Mouse (Mus musculus): ENCODE measurements at regions not wholly inside any gene's neighbourhood (a gene's known extent, or its start where the extent isn't known, plus 50 kb on each side); places are given as distances from the start of the nearest gene placed in this dataset.

DNA sequence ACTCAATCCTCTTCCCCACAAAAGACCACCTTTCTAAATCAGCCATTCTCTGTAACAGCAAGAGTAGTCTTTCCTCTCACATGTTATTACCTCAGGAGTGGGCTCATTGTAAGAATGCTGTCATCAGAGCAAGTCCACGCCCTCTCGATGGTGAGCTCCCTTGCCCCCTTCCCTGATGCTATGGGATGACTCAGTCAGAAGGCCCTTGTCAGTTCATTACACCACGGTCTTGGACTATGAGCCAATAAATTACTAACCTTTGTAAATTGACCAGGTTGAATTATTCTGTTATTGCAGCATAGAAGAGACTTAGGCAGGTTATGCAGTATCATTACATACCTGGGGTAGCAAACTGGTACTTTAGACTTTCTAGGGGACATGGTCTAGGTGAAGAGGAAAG, 237.4 kb upstream of the Klf4 start:
- Histone ChIP-seq H3K27ac (no peak overlapping the region), H3K36me3 (no peaks in the 10 kb centered on the region), H3K4me1 (no peaks in the 10 kb centered on the region), H3K4me3 (no peak overlapping the region), H3K9me3 (replicated peaks) (no peaks in the 10 kb centered on the region), H3K27me3 (ENCODE audit: low read depth, poor library complexity, severe bottlenecking) (no peaks in the 10 kb centered on the region)
- WGBS, result 89% methylated on average over 3 of the region's 3 CpGs
- no peak for DNase-seq (ENCODE audit: low spot score)

DNA sequence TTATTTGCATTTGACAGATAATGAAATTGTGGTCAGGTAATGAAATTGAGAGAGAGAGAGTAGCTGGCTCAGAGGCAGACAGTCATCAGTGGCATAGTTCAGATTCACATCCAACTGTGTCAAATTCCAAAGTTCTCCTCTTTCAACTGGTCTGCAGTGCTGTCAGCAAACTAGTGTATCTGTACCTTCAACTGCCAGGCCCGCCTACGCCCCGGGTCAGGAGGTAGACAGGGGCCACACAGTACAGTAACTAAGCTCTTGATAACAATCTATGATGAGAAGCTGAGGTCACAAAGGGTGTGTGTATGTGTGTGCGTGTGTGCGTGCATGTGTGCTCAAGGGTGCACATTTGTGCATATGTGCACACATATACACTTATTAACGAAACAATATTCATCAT, 236.1 kb upstream of the Klf4 start:
- H3K27ac ChIP-seq, result no peak overlapping the region
- H3K9me3 ChIP-seq (replicated peaks), result no peaks in the 10 kb centered on the region
- H3K36me3 ChIP-seq, result no peaks in the 10 kb centered on the region
- DNase-seq (ENCODE audit: low spot score), result no peak
- no peaks in the 10 kb centered on the region for H3K27me3 ChIP-seq (ENCODE audit: low read depth, poor library complexity, severe bottlenecking)
- no peaks in the 10 kb centered on the region for H3K4me1 ChIP-seq
- no peak overlapping the region for H3K4me3 ChIP-seq
- WGBS, result 93% methylated on average over 6 of the region's 6 CpGs

DNA sequence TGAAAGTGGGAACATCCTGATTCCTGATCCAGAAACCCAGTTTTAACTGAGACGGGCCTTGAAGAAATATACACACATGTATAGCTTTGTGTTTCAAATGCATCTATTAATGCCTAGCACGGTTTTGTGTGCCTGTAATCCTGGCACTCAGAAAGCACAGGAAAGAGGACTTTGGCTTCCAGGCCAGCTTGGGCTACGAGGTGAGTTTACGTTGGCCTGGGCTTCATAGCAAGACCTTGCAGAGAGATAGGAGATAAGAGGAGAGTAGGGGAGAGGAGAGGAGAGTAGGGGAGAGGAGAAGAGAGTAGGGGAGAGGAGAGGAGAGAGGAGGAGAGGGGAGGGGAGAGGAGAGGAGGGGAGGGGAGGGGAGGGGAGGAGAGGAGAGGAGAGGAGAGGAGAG, 234.9 kb upstream of the Klf4 start:
- H3K4me1 ChIP-seq, result no peaks in the 10 kb centered on the region
- H3K36me3 ChIP-seq, result no peaks in the 10 kb centered on the region
- WGBS, result 84% methylated on average over 4 of the region's 4 CpGs

DNA sequence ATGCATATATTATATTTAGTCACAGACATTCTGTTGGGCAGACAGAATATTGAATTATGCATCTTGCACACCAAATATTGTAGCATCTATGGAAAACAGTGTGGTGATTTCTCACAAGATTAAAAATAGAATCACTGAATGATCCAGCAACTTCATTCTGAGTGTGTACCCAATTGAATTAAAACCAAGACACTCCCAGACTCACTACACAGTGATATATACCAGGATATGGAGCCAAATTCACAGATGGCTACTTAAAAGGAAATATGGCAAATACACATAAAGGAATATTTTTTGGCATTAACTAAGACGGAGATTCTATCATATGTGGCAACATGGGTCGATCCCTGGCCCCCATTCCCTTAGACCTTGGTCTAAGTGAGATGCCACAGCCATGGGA, 233.5 kb upstream of the Klf4 start:
- Histone ChIP-seq H3K9me3 (replicated peaks) (no peaks in the 10 kb centered on the region), H3K36me3 (no peaks in the 10 kb centered on the region), H3K27ac (no peak overlapping the region), H3K4me1 (no peaks in the 10 kb centered on the region), H3K27me3 (ENCODE audit: low read depth, poor library complexity, severe bottlenecking) (no peaks in the 10 kb centered on the region), H3K4me3 (no peak overlapping the region)
- 91% methylated on average over 2 of the region's 2 CpGs for WGBS
- no peak for DNase-seq (ENCODE audit: low spot score)

More for the DNA sequence above, 234.9 kb upstream of the Klf4 start:
- DNase-seq (ENCODE audit: low spot score), result no peak
- Histone ChIP-seq H3K4me3 (no peak overlapping the region), H3K27ac (no peak overlapping the region), H3K9me3 (replicated peaks) (no peaks in the 10 kb centered on the region), H3K27me3 (ENCODE audit: low read depth, poor library complexity, severe bottlenecking) (no peaks in the 10 kb centered on the region)

DNA sequence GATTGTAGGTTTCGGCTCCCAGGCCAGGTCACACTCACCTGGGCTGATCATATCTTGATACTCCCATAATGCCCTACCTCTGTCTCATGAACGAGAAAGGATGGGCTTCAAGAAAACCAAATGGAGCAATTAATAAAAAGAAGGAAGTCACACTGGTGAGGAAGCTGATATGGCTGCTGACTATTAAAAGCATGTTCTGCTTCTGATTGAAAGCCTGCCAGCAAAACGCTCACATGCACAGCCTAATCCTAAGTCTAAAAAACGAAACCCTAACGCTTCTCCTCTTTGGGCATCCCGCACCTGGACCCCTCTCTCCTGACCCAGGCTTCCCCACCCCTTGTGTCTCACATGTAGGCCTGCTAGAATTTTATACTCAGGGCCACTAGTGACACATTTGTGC, 230.8 kb upstream of the Klf4 start:
- Histone ChIP-seq H3K27me3 (ENCODE audit: low read depth, poor library complexity, severe bottlenecking) (no peaks in the 10 kb centered on the region), H3K27ac (no peak overlapping the region), H3K9me3 (replicated peaks) (no peaks in the 10 kb centered on the region), H3K4me1 (no peaks in the 10 kb centered on the region), H3K36me3 (no peaks in the 10 kb centered on the region), H3K4me3 (no peak overlapping the region)
- WGBS, result 90% methylated on average over 6 of the region's 6 CpGs
- no peak for DNase-seq (ENCODE audit: low spot score)

DNA sequence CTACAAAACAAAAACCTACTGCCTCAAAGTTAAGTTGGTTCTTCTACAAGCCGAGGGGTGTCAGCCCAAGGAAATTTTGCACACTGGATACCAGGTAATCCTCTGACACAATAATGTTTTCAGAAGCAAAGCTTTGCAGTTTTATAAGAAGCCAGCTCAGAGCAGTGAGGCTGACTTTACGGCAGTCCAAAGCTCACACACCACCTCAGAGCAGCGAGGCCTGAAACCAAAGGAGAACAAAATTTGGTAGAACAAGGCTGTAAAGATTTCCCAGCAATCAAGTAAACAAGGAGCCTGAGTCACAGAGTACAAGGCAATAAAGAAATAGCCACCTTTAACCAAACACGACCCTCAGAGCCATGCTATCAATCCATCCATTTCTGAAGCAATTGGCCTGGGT, 230.1 kb upstream of the Klf4 start:
- DNase-seq (ENCODE audit: low spot score), result no peak
- no peaks in the 10 kb centered on the region for H3K36me3 ChIP-seq
- WGBS, result 52% methylated on average over 4 of the region's 4 CpGs
- no peak overlapping the region for H3K4me3 ChIP-seq
- H3K27ac ChIP-seq, result no peak overlapping the region
- no peaks in the 10 kb centered on the region for H3K9me3 ChIP-seq (replicated peaks)
- H3K4me1 ChIP-seq, result no peaks in the 10 kb centered on the region
- no peaks in the 10 kb centered on the region for H3K27me3 ChIP-seq (ENCODE audit: low read depth, poor library complexity, severe bottlenecking)

DNA sequence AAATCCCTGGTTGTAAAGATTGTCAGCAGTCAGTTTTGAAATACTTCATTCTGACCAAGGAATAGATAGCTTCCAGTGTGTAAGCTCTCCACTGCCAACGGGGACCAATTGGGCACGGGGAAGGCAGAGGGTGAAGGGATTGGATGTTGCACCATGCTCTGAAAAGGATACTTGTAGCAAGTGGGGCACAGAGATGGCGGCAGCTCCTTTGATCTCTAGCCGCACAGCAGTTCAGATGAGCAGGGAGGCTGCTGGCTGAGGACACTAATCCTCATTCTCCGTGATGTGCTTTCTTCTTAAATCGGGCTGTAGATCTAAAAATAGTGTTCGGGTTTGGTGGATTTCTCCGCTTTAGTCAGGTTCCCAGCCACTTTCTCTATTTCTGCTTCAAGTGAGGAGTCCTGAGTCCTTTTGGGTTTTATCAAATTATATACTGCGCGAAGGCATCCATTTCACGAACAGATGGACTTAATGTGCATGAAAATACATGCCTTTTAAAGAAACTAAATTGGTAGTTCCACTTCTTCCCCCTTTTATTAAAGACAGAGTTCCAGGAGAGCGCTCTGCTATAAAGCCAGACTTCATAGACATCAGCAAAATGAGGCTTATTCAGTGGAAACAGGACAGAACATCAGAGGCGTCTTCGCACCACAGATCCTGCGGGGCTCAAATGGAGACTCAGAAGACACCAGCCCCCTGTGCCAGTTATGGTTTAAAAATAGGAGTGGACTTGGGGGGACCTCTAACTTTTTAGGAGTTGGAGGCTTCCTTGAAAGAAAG, 225.1 kb upstream of the Klf4 start:
- Histone ChIP-seq H3K9me3 (replicated peaks) (no peaks in the 10 kb centered on the region), H3K4me1 (no peaks in the 10 kb centered on the region), H3K36me3 (no peaks in the 10 kb centered on the region), H3K27me3 (ENCODE audit: low read depth, poor library complexity, severe bottlenecking) (no peaks in the 10 kb centered on the region), H3K27ac (no peak overlapping the region), H3K4me3 (no peak overlapping the region)
- WGBS, result 66% methylated on average over 15 of the region's 15 CpGs
- DNase-seq (ENCODE audit: low spot score), result no peak

DNA sequence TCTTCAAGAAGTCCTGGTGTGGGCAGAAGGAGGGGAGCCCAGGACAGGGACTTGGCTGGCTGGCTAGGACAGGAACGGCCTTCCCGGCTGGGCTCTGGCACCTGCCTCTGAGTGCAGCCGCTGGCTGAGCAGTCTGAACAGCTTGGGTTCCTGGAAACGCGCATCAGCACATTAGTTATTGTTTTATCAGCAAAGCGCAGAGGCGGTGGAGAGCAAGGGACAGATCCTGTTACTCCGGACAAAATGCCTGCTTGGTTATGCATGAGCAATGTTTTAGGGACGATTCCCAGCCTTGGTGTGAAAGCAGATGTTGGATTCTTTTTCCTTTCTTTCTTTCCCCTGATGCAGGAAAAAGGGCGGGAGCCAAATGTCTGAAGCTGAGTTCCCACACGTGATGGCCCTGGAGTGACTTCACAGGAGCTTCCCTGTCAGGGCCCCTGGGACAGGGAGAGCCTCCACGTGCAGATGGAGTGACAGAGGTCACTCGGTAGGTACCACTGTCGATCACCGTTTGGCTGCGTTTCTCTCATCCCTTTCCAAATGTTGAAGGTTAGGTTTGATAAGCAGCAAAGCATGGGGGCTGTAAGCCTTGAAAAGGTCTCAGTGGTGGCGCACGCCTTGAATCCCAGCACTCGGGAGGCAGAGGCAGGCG, 217.8 kb upstream of the Klf4 start:
- Histone ChIP-seq H3K27ac (no peak overlapping the region), H3K4me1 (no peaks in the 10 kb centered on the region), H3K9me3 (replicated peaks) (no peaks in the 10 kb centered on the region), H3K27me3 (ENCODE audit: low read depth, poor library complexity, severe bottlenecking) (no peaks in the 10 kb centered on the region), H3K4me3 (no peak overlapping the region), H3K36me3 (no peaks in the 10 kb centered on the region)
- no peak for DNase-seq (ENCODE audit: low spot score)
- 83% methylated on average over 20 of the region's 20 CpGs for WGBS

DNA sequence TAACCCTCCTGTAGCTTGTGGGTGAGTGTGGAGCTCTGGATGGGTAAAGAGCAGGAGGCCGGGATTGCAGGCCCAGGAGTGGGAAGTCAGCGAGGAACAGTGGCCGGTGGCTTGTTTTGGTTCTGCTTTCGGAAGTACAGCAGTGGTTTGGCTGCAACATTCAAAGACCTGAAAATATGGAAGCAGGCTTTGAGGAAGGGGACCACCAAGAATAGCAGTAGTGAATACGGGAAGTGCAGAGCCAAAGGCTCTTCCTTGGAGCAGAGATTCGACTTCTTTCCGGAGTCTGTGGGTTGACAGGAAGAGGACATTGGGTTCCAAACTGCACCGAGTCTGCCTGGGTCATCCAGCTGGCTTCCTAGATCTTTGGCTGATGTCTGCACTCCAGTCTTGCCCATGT, 209.1 kb upstream of the Klf4 start:
- 86% methylated on average over 8 of the region's 8 CpGs for WGBS
- no peak overlapping the region for H3K27ac ChIP-seq
- no peaks in the 10 kb centered on the region for H3K27me3 ChIP-seq (ENCODE audit: low read depth, poor library complexity, severe bottlenecking)
- DNase-seq (ENCODE audit: low spot score), result no peak
- no peak overlapping the region for H3K4me3 ChIP-seq
- no peaks in the 10 kb centered on the region for H3K4me1 ChIP-seq
- H3K36me3 ChIP-seq, result no peaks in the 10 kb centered on the region
- no peaks in the 10 kb centered on the region for H3K9me3 ChIP-seq (replicated peaks)

DNA sequence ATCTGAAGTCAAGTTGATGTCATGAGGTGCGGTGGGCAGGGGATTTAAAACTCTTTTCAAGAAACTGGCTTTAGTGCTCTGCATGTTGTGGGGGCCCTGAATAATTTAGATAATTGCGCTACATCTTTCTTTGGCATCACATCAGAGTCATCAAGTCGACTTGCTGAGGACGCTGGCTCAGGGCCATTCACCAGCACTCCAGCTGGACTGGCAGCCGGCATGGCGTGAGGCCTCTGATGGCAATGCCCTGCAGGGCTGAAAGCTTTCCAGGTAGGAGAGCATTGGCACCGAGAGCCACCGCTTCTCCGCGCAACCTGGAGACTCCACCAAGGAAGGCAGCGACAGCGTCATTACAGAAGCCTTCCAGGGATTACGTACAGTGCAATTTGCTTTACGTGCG, 207.8 kb upstream of the Klf4 start:
- Histone ChIP-seq H3K27ac (no peak overlapping the region), H3K9me3 (replicated peaks) (no peaks in the 10 kb centered on the region)
- 70% methylated on average over 15 of the region's 15 CpGs for WGBS

DNA sequence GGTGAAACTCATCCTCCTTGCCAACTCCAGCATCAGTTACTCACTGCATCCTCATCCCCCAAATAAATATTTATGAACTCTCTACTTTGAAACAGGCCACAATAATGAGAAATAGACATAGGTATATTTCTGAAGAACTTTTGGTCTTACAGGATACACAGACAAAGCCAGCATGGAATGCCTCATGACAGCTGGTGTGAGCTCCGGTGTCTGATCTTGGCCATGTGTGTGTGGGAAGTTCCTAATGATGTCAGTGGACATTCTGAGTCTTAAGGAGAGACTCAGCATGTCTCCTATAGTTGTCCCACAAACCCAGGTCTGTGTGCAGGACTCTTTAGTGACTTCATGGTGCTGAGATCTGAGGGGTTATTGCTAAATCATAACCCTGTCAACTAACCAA, 206.4 kb upstream of the Klf4 start:
- Histone ChIP-seq H3K27ac (no peak overlapping the region), H3K36me3 (no peaks in the 10 kb centered on the region), H3K4me3 (no peak overlapping the region), H3K4me1 (no peaks in the 10 kb centered on the region), H3K27me3 (ENCODE audit: low read depth, poor library complexity, severe bottlenecking) (no peaks in the 10 kb centered on the region), H3K9me3 (replicated peaks) (no peaks in the 10 kb centered on the region)
- WGBS, result 88% methylated on average over 1 of the region's 1 CpGs
- no peak for DNase-seq (ENCODE audit: low spot score)

More for the DNA sequence above, 207.8 kb upstream of the Klf4 start:
- Histone ChIP-seq H3K4me1 (no peaks in the 10 kb centered on the region), H3K27me3 (ENCODE audit: low read depth, poor library complexity, severe bottlenecking) (no peaks in the 10 kb centered on the region), H3K36me3 (no peaks in the 10 kb centered on the region), H3K4me3 (no peak overlapping the region)
- DNase-seq (ENCODE audit: low spot score), result no peak

DNA sequence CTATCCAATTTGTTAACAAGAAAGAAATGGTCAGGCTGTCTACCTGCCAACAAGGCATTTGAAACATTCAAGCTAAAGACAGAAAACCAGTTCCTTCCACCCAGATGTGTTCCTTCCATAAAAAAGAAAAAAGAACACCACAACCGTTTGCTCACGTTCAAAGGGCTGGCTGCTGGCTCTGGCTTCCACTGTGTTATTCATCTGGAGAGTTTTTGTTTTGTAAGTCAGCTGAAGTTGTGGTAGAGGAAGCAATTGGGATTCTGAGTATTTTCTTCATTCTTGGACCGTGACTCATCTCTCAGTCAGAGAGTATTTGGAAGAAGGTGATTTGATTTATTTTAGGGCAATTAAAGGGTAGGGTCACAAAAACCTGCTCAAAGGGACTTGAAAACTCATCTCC, 203.2 kb upstream of the Klf4 start:
- Histone ChIP-seq H3K27me3 (ENCODE audit: low read depth, poor library complexity, severe bottlenecking) (no peaks in the 10 kb centered on the region), H3K9me3 (replicated peaks) (no peaks in the 10 kb centered on the region), H3K36me3 (no peaks in the 10 kb centered on the region), H3K4me3 (no peak overlapping the region), H3K4me1 (no peaks in the 10 kb centered on the region), H3K27ac (no peak overlapping the region)
- no peak for DNase-seq (ENCODE audit: low spot score)
- WGBS, result 63% methylated on average over 3 of the region's 3 CpGs

DNA sequence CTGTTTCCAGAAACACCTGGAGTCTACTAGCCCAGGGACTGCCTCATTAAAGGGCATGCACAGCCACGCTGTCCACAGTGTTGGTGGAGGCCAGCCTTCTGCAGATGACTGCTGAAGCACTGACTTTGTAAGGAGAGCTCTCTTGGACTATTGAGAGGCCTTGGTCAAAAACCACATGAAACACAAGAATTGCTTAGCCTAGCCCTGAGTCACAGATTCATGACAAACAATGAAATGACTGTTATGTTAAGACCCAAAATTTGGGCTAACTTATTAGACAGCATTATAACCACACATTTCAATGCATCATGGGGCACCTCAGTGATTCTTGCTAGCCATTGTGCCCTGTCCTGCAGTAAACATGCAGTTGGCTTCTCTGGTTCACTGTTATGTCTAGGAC, 202.1 kb upstream of the Klf4 start:
- no peak for DNase-seq (ENCODE audit: low spot score)
- no peak overlapping the region for H3K4me3 ChIP-seq
- H3K9me3 ChIP-seq (replicated peaks), result no peaks in the 10 kb centered on the region
- 82% methylated on average over 1 of the region's 1 CpGs for WGBS
- H3K27ac ChIP-seq, result no peak overlapping the region
- H3K36me3 ChIP-seq, result no peaks in the 10 kb centered on the region
- H3K27me3 ChIP-seq (ENCODE audit: low read depth, poor library complexity, severe bottlenecking), result no peaks in the 10 kb centered on the region
- no peaks in the 10 kb centered on the region for H3K4me1 ChIP-seq

DNA sequence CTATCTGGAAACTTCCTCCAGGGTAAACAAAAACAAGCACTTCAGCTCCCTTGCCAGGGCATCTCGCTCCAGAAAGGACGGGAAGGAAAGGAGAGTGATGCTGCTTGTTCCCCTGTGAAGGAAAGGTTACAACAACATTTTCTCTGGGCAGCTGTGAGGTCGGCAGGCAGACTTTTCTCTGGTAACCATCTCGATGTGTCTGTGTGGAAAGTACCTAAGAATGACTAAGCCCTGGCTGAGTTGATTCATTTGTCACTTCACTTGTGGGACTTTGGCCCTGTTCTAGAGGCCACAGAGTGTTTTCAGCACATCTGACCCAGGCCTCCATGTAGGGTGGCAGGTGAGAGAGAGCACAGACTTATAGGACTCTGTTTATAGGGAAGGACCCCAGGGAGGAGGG, 201.0 kb upstream of the Klf4 start:
- Histone ChIP-seq H3K36me3 (no peaks in the 10 kb centered on the region), H3K4me1 (no peaks in the 10 kb centered on the region), H3K9me3 (replicated peaks) (no peaks in the 10 kb centered on the region), H3K27me3 (ENCODE audit: low read depth, poor library complexity, severe bottlenecking) (no peaks in the 10 kb centered on the region), H3K4me3 (no peak overlapping the region), H3K27ac (no peak overlapping the region)
- 63% methylated on average over 4 of the region's 4 CpGs for WGBS
- DNase-seq (ENCODE audit: low spot score), result no peak
